Mouse (Mus musculus): ENCODE data around the gene Rxra.

- TF ChIP-seq CTCF (IDR thresholded peaks at IDR 0.05; ENCODE audit: control insufficient read depth, insufficient read depth, insufficient read length): no peak
- no peak for TF ChIP-seq CEBPB (IDR thresholded peaks at IDR 0.05; ENCODE audit: low read depth)
- no peak for TF ChIP-seq USF1 (IDR thresholded peaks at IDR 0.05; ENCODE audit: low read depth)
- TF ChIP-seq MAX (IDR thresholded peaks at IDR 0.05): no peak
- TF ChIP-seq FOSL1 (IDR thresholded peaks at IDR 0.05; ENCODE audit: insufficient read depth, low read length, poor library complexity, severe bottlenecking): no peak
- TF ChIP-seq MYOD1 (IDR thresholded peaks at IDR 0.05; ENCODE audit: control insufficient read depth, insufficient read length, low read depth): no peak
- no peak for TF ChIP-seq MYOG (IDR thresholded peaks at IDR 0.05; ENCODE audit: control insufficient read depth, extremely low read depth, insufficient read length)
These were observed 8.6 kb upstream of the Rxra start for GRCm38 (mm10) chr2:27667677-27668076.

Measured in C2C12 (cell line).